In the genomic region with DNA sequence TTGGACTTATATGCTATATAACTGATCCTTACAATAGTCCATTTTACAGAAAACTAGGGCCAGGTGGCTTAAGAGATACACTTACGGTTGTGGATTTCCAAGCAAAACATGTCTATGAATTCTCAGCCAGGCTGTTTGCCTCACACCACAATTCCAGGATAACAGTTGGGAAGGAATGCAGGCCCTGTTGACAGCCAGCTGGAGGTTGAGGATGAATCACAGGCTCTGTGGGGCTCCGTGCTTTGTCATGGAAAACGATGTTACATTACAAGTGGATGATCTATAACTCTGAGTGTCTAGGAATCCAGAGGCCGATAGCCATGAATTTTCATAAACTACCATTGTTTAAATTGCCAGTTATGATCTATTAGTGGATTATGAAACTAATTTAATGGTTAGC, we compare ENCODE assay signal across 14 mouse cellular contexts.
DNase-seq lines count a peak whose midpoint lies in the region; ATAC-seq and TF ChIP-seq lines count a peak whose summit lies in the region.
"Had no signal": no experiment of that assay in that cellular context is flagged by ENCODE, and none has a peak within 500 bp of the region (broad histone marks: within the 10 kb centered on the region; RNA-seq: fewer than 3 reads in every experiment).

No protein-coding gene starts in this region.

- H3K4me2 ChIP-seq in hindbrain, postnatal 0 days (ENCODE audit: low read depth, low read length): no peak overlapping the region
- H3K4me2 ChIP-seq: embryonic facial prominence, embryonic 13.5 days; liver, embryonic 15.5 days had no signal

- DNase-seq in adrenal gland, postnatal 25 days: peak; percentile 10
- DNase-seq in adrenal gland, postnatal 4 days (ENCODE audit: low spot score in 2 of 2): no peak
- peak; percentile 18 for DNase-seq in hindbrain, embryonic 10.5 days (ENCODE audit: low spot score)
- DNase-seq in hindbrain, postnatal 0 days (ENCODE audit: low spot score): no peak
- DNase-seq in 3T3-L1 (ENCODE audit: low read depth, low spot score): peak; percentile 81
- peak; percentile 37 for DNase-seq in embryo, embryonic 11 days
- DNase-seq in right cerebral cortex, adult 18-20 months: no peak
- no peak for DNase-seq in cerebellum, adult 9-10 months
- DNase-seq: cerebellum, adult 8-10 months; kidney, postnatal 25 days had no signal

- H3K27ac ChIP-seq in hindbrain, embryonic 10.5 days: 0 out of 2 replicates have a peak overlapping the region, but pooled peaks have one; percentile 31
- H3K27ac ChIP-seq in hindbrain, postnatal 0 days: no peak overlapping the region
- H3K27ac ChIP-seq: embryonic facial prominence, embryonic 13.5 days; liver, embryonic 15.5 days had no signal

- H3K36me3 ChIP-seq in hindbrain, embryonic 10.5 days: no peaks in the 10 kb centered on the region
- no peaks in the 10 kb centered on the region for H3K36me3 ChIP-seq in hindbrain, postnatal 0 days (ENCODE audit: insufficient read depth, low read length)
- H3K36me3 ChIP-seq: embryonic facial prominence, embryonic 13.5 days; liver, embryonic 15.5 days had no signal

- no peak overlapping the region for H3K9ac ChIP-seq in hindbrain, postnatal 0 days (replicated peaks; ENCODE audit: low read length)
- H3K9ac ChIP-seq: embryonic facial prominence, embryonic 13.5 days; liver, embryonic 15.5 days had no signal

- no peak for ATAC-seq in hindbrain, postnatal 0 days
- ATAC-seq: forebrain, embryonic 16.5 days; hindbrain, embryonic 16.5 days had no signal

- no peak overlapping the region for H3K4me3 ChIP-seq in hindbrain, embryonic 10.5 days
- no peak overlapping the region for H3K4me3 ChIP-seq in hindbrain, postnatal 0 days (ENCODE audit: low read length)
- H3K4me3 ChIP-seq: embryonic facial prominence, embryonic 13.5 days; liver, embryonic 15.5 days had no signal

- no peak for TF ChIP-seq CTCF in hindbrain, postnatal 0 days (IDR thresholded peaks at IDR 0.05; ENCODE audit: low read depth)

- H3K9me3 ChIP-seq in hindbrain, embryonic 10.5 days: no peaks in the 10 kb centered on the region
- H3K9me3 ChIP-seq in hindbrain, postnatal 0 days (ENCODE audit: low read length): no peaks in the 10 kb centered on the region
- H3K9me3 ChIP-seq: embryonic facial prominence, embryonic 13.5 days; liver, embryonic 15.5 days had no signal

- WGBS in hindbrain, embryonic 10.5 days: 50% methylated on average over 4 of the region's 4 CpGs
- WGBS in hindbrain, postnatal 0 days: 39% methylated on average over 4 of the region's 4 CpGs

- no peaks in the 10 kb centered on the region for H3K27me3 ChIP-seq in hindbrain, embryonic 10.5 days (ENCODE audit: insufficient read depth, poor library complexity, severe bottlenecking)
- no peaks in the 10 kb centered on the region for H3K27me3 ChIP-seq in hindbrain, postnatal 0 days (ENCODE audit: insufficient read depth, low read length)
- H3K27me3 ChIP-seq: embryonic facial prominence, embryonic 13.5 days; liver, embryonic 15.5 days had no signal

- H3K4me1 ChIP-seq in hindbrain, embryonic 10.5 days (replicated peaks): peaks cover 10% of the 10 kb centered on the region; the same call in 1 of the 2 replicates
- H3K4me1 ChIP-seq in hindbrain, postnatal 0 days (ENCODE audit: insufficient read depth, low read length): no peaks in the 10 kb centered on the region
- H3K4me1 ChIP-seq: embryonic facial prominence, embryonic 13.5 days; liver, embryonic 15.5 days had no signal

Comparison
In these comparisons a context has a peak if more than half of its experiments do, and no peak if none do; other contexts are left out.
1. DNase-seq: peak in adrenal gland, postnatal 25 days (single experiment), hindbrain, embryonic 10.5 days (single experiment), 3T3-L1 (single experiment) and embryo, embryonic 11 days (single experiment); none in adrenal gland, postnatal 4 days (0 of 2), hindbrain, postnatal 0 days (single experiment), right cerebral cortex, adult 18-20 months (single experiment) and cerebellum, adult 9-10 months (single experiment).